Mouse (Mus musculus) stomach, postnatal 0 days (tissue): ENCODE measurements around the gene Erbin.

ENCODE experiments used
- CTCF ChIP-seq: IDR thresholded peaks from 2 replicates; pipeline ENCODE4 v1.5.1; 2016; ENCODE audit warnings: antibody characterized with exemption, low read depth, mild to moderate bottlenecking, moderate library complexity
- EP300 ChIP-seq: optimal IDR thresholded peaks from 2 replicates; pipeline ENCODE3; 2016; ENCODE audit warnings: antibody characterized with exemption

- TF ChIP-seq CTCF (no peak), EP300 (no peak)
Observed at GRCm38 (mm10) chr13:103774119-103774757, 146.1 kb downstream of the Erbin start, which contains the start of gene Srek1.
